Mouse (Mus musculus): ENCODE results near the gene Ppp2r3c. TPM values are rescaled to one million over a fixed set of nuclear protein-coding genes. Genes with fewer than 3 reads are reported as not detected.
A peak's percentile ranks its signal among the peaks of the same experiment; 100 is the strongest.
"Not testable (repeated sequence)": the region's sequence is repeated elsewhere in the genome, so short reads cannot be mapped to it uniquely, and the experiment has no call there.

The Ppp2r3c gene
- polyA plus RNA-seq, 1 experiment from 2014 or later = 28.2 TPM

DNA sequence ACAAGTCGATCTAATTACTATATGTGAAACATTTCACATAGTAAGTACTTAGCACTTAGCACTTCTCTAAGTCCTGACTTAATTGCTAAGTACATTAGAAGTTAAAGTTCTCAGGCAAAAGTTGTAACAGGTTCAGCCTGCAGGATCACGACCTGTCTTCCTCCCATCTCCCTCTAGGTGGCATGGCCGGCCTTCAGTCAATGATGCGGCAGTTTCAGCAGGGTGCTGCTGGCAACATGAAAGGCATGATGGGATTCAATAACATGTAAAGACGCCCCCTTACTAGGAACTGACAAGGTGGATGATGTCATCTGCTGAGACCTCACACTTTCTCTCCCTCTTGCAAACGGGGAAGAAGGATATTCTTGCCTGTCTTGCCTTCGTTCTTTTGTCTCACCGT, 40.8 kb downstream of the Ppp2r3c start:
- not testable (repeated sequence) for H3K27me3 ChIP-seq; H3K4me3 ChIP-seq; H3K4me2 ChIP-seq (replicated peaks); H3K9me3 ChIP-seq; H3K9ac ChIP-seq (replicated peaks); ATAC-seq (ENCODE audit: low FRiP score, low read depth); H3K4me1 ChIP-seq; H3K27ac ChIP-seq (replicated peaks)
- H3K36me3 ChIP-seq = peaks cover 17% of the 10 kb centered on the region
- WGBS = no CpG with 5 or more reads among the region's 8 CpGs

DNA sequence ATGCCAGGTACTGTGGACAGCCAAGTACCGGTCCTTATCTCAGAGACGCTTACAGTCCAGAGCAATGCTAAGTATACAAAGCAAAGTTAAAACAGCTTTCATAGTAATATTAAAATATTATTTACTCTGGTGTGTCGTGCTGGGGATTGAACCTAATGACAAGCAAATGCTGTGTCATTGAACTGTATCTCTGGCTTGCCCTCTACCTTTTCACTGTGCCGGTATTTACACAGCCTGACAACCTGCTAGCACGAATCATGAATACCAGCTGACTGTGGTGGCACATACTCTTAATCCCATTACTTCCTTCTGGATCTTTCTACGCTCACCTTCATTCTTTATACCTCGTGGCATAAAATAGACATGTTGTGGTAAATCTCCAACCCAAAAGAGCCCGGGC, 60.6 kb downstream of the Ppp2r3c start:
- not testable (repeated sequence) for H3K4me3 ChIP-seq; H3K4me1 ChIP-seq; H3K27ac ChIP-seq (replicated peaks); H3K4me2 ChIP-seq (replicated peaks); ATAC-seq (ENCODE audit: low FRiP score, low read depth); H3K9ac ChIP-seq (replicated peaks); H3K9me3 ChIP-seq; H3K27me3 ChIP-seq; H3K36me3 ChIP-seq
- no CpG with 5 or more reads among the region's 8 CpGs for WGBS

DNA sequence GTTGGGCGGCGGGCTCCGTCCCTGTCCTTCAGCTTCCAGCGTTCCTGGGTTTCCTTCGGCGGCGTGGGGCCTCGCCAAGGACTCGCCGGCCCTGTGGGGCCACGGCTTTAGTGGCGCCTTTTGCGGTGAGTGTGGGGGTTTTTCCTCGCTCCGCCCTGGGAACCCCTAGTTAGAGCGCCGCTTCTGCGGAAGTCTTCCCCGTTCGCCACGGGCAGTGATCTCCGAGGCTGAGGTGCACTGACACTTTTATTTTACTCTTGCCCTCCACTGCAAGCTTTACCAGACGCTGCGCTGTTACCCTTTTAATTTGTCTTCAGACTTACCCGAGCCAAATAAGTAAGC, 72.3 kb downstream of the Ppp2r3c start:
- not testable (repeated sequence) for H3K27me3 ChIP-seq; H3K36me3 ChIP-seq; H3K27ac ChIP-seq (replicated peaks); ATAC-seq (ENCODE audit: low FRiP score, low read depth); H3K4me1 ChIP-seq; H3K9me3 ChIP-seq
- WGBS = under 1% methylated on average over 12 of the region's 25 CpGs
- Histone ChIP-seq H3K4me2 (replicated peaks) (peak overlapping the region; percentile 35; the same call in 1 of the 2 replicates), H3K4me3 (peak overlapping the region; percentile 43), H3K9ac (replicated peaks) (0 out of 2 replicates have a peak overlapping the region, but pooled peaks have one; percentile 39)

DNA sequence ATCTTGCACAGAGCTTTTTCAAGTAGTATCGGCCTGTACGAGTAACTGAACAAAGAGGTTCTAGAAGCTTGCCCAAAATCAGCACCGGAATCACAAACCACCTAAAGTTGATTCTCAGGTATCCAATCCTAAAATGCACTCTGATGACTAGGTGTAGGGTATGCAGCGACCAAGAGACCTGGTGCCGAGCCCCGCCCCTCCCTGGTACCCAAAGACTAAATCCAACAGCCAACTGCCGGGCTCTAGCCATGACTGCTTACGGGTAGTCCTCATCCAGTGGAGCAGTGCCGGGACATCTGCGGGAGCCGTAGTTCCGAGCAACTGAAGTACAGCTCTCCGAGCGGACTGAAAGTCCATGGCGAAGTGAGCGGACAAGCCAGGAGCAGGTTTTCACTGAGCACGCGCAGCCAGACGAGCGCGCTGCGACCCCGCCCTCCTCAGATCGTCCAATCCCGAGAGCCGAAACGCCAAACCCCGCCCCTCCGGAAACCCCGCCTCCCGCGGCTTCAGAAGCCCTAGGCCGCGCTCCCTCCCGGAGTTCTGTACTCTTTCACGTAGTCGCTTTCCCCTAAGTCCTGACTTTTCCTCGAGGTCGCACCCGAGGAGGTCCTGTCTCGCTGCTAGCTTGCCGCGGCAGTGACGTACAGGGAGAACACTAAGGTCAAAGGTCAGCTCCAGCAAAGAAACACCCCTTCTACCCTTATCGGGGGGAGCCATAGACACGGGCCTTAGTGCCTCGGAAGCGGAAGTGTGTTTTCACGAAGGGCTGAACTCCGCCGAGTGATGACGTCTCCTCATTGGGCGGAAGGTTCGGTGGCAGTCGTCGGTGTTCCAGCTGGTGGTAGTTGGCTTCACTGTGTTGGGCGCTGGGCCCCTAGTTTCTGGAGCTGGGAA, 72.9 kb downstream of the Ppp2r3c start, which contains the start of gene Srp54c:
TSS of gene Srp54c (plus strand) at position 543 of the 894 bp plus-strand sequence.
- not testable (repeated sequence) for H3K36me3 ChIP-seq; H3K4me1 ChIP-seq; H3K27me3 ChIP-seq; H3K9me3 ChIP-seq; H3K27ac ChIP-seq (replicated peaks)
- Histone ChIP-seq H3K4me3 (peak within 1 kb of the TSS; percentile 43), H3K9ac (replicated peaks) (0 out of 2 replicates have a peak within 1 kb of the TSS, but pooled peaks have one; percentile 39), H3K4me2 (replicated peaks) (peak within 1 kb of the TSS; percentile 35; the same call in 1 of the 2 replicates)
- no CpG with 5 or more reads among the region's 57 CpGs for WGBS
- peak; percentile 98 for ATAC-seq (ENCODE audit: low FRiP score, low read depth)

Other genes starting within 250 kb of the Ppp2r3c start
- gene 2700097O09Rik, start 222.9 kb downstream of the Ppp2r3c start, polyA plus RNA-seq (2016; fragmentation: Nextera tagmentation; extraction: Ambion mirVana) = 36.3 and 38.7 TPM in 2 replicates
- 152 and 155 TPM in 2 replicates for gene Srp54a, start 222.7 kb downstream of the Ppp2r3c start, polyA plus RNA-seq (2016; fragmentation: Nextera tagmentation; extraction: Ambion mirVana)
- gene Fam177a, start 178.5 kb downstream of the Ppp2r3c start, polyA plus RNA-seq (2016; fragmentation: Nextera tagmentation; extraction: Ambion mirVana) = 18.1 and 18.9 TPM in 2 replicates
- 54.6 and 61.7 TPM in 2 replicates for gene Srp54b, start 147.9 kb downstream of the Ppp2r3c start, polyA plus RNA-seq (2016; fragmentation: Nextera tagmentation; extraction: Ambion mirVana)
- gene 1700047I17Rik2, start 103.4 kb downstream of the Ppp2r3c start, polyA plus RNA-seq (2016; fragmentation: Nextera tagmentation; extraction: Ambion mirVana) = 1.4 TPM in 1 of 2 replicates, not detected in the other
- gene Srp54c, start 72.8 kb downstream of the Ppp2r3c start, polyA plus RNA-seq (2016; fragmentation: Nextera tagmentation; extraction: Ambion mirVana) = 69.2 and 77.7 TPM in 2 replicates
- 13.6 and 14.1 TPM in 2 replicates for gene 1110008L16Rik, start 3.4 kb downstream of the Ppp2r3c start, polyA plus RNA-seq (2016; fragmentation: Nextera tagmentation; extraction: Ambion mirVana)
- 426 and 434 TPM in 2 replicates for gene Psma6, start 81.2 kb upstream of the Ppp2r3c start, polyA plus RNA-seq (2016; fragmentation: Nextera tagmentation; extraction: Ambion mirVana)
- 35.7 and 40.4 TPM in 2 replicates for gene Nfkbia, start 189.6 kb upstream of the Ppp2r3c start, polyA plus RNA-seq (2016; fragmentation: Nextera tagmentation; extraction: Ambion mirVana)